Mouse (Mus musculus) CH12.LX (cell line): ENCODE measurements around the gene Naa80. TPM values are rescaled to one million over a fixed set of nuclear protein-coding genes. Genes with fewer than 3 reads are reported as not detected.
A peak's percentile ranks its signal among the peaks of the same experiment; 100 is the strongest.

Experiments used
- DNase-seq: peaks from one replicate; pipeline ENCODE4 v3.0.0-alpha.2; 2013; ENCODE audit errors: extremely low read depth
- H3K27ac ChIP-seq: 2 replicates; pipeline ENCODE4 v1.5.1; 2012; ENCODE audit warnings: low read depth, mild to moderate bottlenecking, control low read depth, moderate library complexity; ENCODE audit not compliant: insufficient read depth
- H3K27me3 ChIP-seq: replicated peaks from 2 replicates; pipeline ENCODE3; 2012; ENCODE audit warnings: inconsistent platforms
- H3K36me3 ChIP-seq, 2 experiments: replicated peaks in 1 of 2; 2 replicates each; pipeline versions ENCODE3 to v1.6.1; 2012; ENCODE audit warnings: inconsistent platforms in 1 of 2, low read length in 1 of 2, mild to moderate bottlenecking in 1 of 2, mixed read lengths in 1 of 2, moderate library complexity in 1 of 2; ENCODE audit not compliant: control insufficient read depth in 1 of 2, insufficient read depth in 1 of 2
- H3K4me1 ChIP-seq, 2 experiments: 2 replicates each; pipeline ENCODE4 v1.6.1; 2012; ENCODE audit warnings: inconsistent platforms in 1 of 2, moderate library complexity in 1 of 2; ENCODE audit not compliant: insufficient read depth in 2 of 2, control insufficient read depth in 1 of 2
- H3K4me2 ChIP-seq: 2 replicates; pipeline ENCODE4 v1.6.1; 2012; ENCODE audit warnings: low read depth, mild to moderate bottlenecking, control low read depth; ENCODE audit not compliant: poor library complexity, insufficient read depth, severe bottlenecking
- H3K4me3 ChIP-seq, 3 experiments: fragments of 150-350 bp in 1 of 3; sonication (generic) in 1 of 3; replicated peaks in 1 of 3; 2 replicates each; pipeline versions ENCODE3 to v1.5.1; 2011 to 2012; ENCODE audit warnings: low read depth in 2 of 3, low read length in 2 of 3, mild to moderate bottlenecking in 2 of 3, moderate library complexity in 2 of 3, control low read depth in 1 of 3, improper control_type of control experiment in 1 of 3, inconsistent platforms in 1 of 3, mixed read lengths in 1 of 3; ENCODE audit not compliant: poor library complexity in 1 of 3
- H3K79me2 ChIP-seq: replicated peaks from 2 replicates; pipeline ENCODE4 v1.6.1; 2012; ENCODE audit warnings: mild to moderate bottlenecking, moderate library complexity; ENCODE audit not compliant: control insufficient read depth, poor library complexity, insufficient read depth, severe bottlenecking; ENCODE audit errors: extremely low read depth
- H3K9ac ChIP-seq: 2 replicates; pipeline ENCODE4 v1.6.1; 2012; ENCODE audit warnings: low read depth, mild to moderate bottlenecking, control low read depth, moderate library complexity; ENCODE audit not compliant: insufficient read depth
- H3K9me3 ChIP-seq: replicated peaks from 2 replicates; pipeline ENCODE3; 2012; ENCODE audit warnings: low read length, inconsistent platforms, mixed read lengths
- BHLHE40 ChIP-seq: IDR thresholded peaks from 2 replicates; pipeline ENCODE4 v1.6.1; 2011; ENCODE audit warnings: mild to moderate bottlenecking, low read depth, low read length, improper control_type of control experiment
- CHD1 ChIP-seq: IDR thresholded peaks from 2 replicates; pipeline ENCODE4 v1.6.1; 2012; ENCODE audit warnings: low read depth, low read length, improper control_type of control experiment, inconsistent platforms
- CTCF ChIP-seq, 2 experiments: IDR thresholded peaks in 1 of 2; conservative IDR thresholded peaks in 1 of 2; 2 replicates each; pipeline ENCODE4 v1.5.1; 2011 to 2012; ENCODE audit warnings: low read depth in 2 of 2, low read length in 2 of 2, improper control_type of control experiment in 1 of 2, inconsistent platforms in 1 of 2, mild to moderate bottlenecking in 1 of 2, moderate library complexity in 1 of 2
- E2F4 ChIP-seq: IDR thresholded peaks from 2 replicates; pipeline ENCODE4 v1.6.1; 2011; ENCODE audit warnings: low read depth, low read length, improper control_type of control experiment; ENCODE audit not compliant: insufficient replicate concordance
- ELF1 ChIP-seq: IDR thresholded peaks from 2 replicates; pipeline ENCODE4 v1.6.1; 2014; ENCODE audit warnings: low read depth, mild to moderate bottlenecking, inconsistent platforms, low read length, improper control_type of control experiment
- EP300 ChIP-seq: IDR thresholded peaks from 2 replicates; pipeline ENCODE4 v1.6.1; 2011; ENCODE audit warnings: low read length, improper control_type of control experiment
- ETS1 ChIP-seq: conservative IDR thresholded peaks from 2 replicates; pipeline ENCODE4 v1.6.1; 2012; ENCODE audit warnings: low read depth, mild to moderate bottlenecking, inconsistent platforms, low read length, improper control_type of control experiment, moderate library complexity
- GABPA ChIP-seq: IDR thresholded peaks from 2 replicates; pipeline ENCODE4 v1.6.1; 2012; ENCODE audit warnings: low read depth, low read length, improper control_type of control experiment, inconsistent platforms; ENCODE audit not compliant: insufficient replicate concordance
- HCFC1 ChIP-seq: IDR thresholded peaks from 2 replicates; pipeline ENCODE4 v1.6.1; 2012; ENCODE audit warnings: low read depth, mild to moderate bottlenecking, inconsistent platforms, low read length, improper control_type of control experiment
- IRF4 ChIP-seq: IDR thresholded peaks from 2 replicates; pipeline ENCODE4 v1.6.1; 2014; ENCODE audit warnings: low read depth, mild to moderate bottlenecking, inconsistent platforms, low read length, improper control_type of control experiment
- JUN ChIP-seq: IDR thresholded peaks from 2 replicates; pipeline ENCODE4 v1.6.1; 2011; ENCODE audit warnings: low read depth, mild to moderate bottlenecking, low read length, improper control_type of control experiment, moderate library complexity; ENCODE audit not compliant: insufficient read depth
- JUND ChIP-seq: conservative IDR thresholded peaks from 2 replicates; pipeline ENCODE4 v1.6.1; 2011; ENCODE audit warnings: low read depth, low read length, improper control_type of control experiment
- KAT2A ChIP-seq: IDR thresholded peaks from 2 replicates; pipeline ENCODE4 v1.6.1; 2012; ENCODE audit warnings: low read length, improper control_type of control experiment, inconsistent platforms; ENCODE audit not compliant: insufficient replicate concordance
- MAFK ChIP-seq: IDR thresholded peaks from 2 replicates; pipeline ENCODE4 v1.6.1; 2011; ENCODE audit warnings: low read length, improper control_type of control experiment; ENCODE audit not compliant: insufficient replicate concordance
- MAX ChIP-seq: IDR thresholded peaks from 2 replicates; pipeline ENCODE4 v1.6.1; 2011; ENCODE audit warnings: low read length, improper control_type of control experiment
- MAZ ChIP-seq: IDR thresholded peaks from 2 replicates; pipeline ENCODE4 v1.6.1; 2012; ENCODE audit warnings: low read depth, mild to moderate bottlenecking, inconsistent platforms, low read length, improper control_type of control experiment, moderate library complexity
- MEF2A ChIP-seq: IDR thresholded peaks from 2 replicates; pipeline ENCODE4 v1.6.1; 2014; ENCODE audit warnings: low read depth, mild to moderate bottlenecking, inconsistent platforms, low read length, improper control_type of control experiment, borderline replicate concordance
- MXI1 ChIP-seq: IDR thresholded peaks from 2 replicates; pipeline ENCODE4 v1.6.1; 2011; ENCODE audit warnings: mild to moderate bottlenecking, low read depth, low read length, improper control_type of control experiment
- MYC ChIP-seq: IDR thresholded peaks from 2 replicates; pipeline ENCODE4 v1.6.1; 2011; ENCODE audit warnings: low read depth, mild to moderate bottlenecking, improper control_type of control experiment, low read length
- NELFE ChIP-seq: IDR thresholded peaks from 2 replicates; pipeline ENCODE4 v1.6.1; 2011; ENCODE audit warnings: low read depth, low read length, improper control_type of control experiment
- NRF1 ChIP-seq: IDR thresholded peaks from 2 replicates; pipeline ENCODE4 v1.6.1; 2014; ENCODE audit warnings: low read depth, mild to moderate bottlenecking, inconsistent platforms, low read length, improper control_type of control experiment, moderate library complexity
- PAX5 ChIP-seq: IDR thresholded peaks from 2 replicates; pipeline ENCODE4 v1.6.1; 2012; ENCODE audit warnings: low read length, inconsistent platforms, mixed read lengths
- POLR2A ChIP-seq: IDR thresholded peaks from 2 replicates; pipeline ENCODE4 v1.6.1; 2011; ENCODE audit warnings: low read depth, mild to moderate bottlenecking, improper control_type of control experiment, low read length
- POLR2AphosphoS2 ChIP-seq: IDR thresholded peaks from 2 replicates; pipeline ENCODE4 v1.6.1; 2011; ENCODE audit warnings: low read depth, low read length, improper control_type of control experiment
- RAD21 ChIP-seq: IDR thresholded peaks from 2 replicates; pipeline ENCODE4 v1.6.1; 2011; ENCODE audit warnings: low read depth, mild to moderate bottlenecking, low read length, improper control_type of control experiment, moderate library complexity
- RCOR1 ChIP-seq: conservative IDR thresholded peaks from 2 replicates; pipeline ENCODE4 v1.6.1; 2012; ENCODE audit warnings: low read depth, mild to moderate bottlenecking, inconsistent platforms, low read length, improper control_type of control experiment
- SIN3A ChIP-seq: IDR thresholded peaks from 2 replicates; pipeline ENCODE4 v1.6.1; 2012; ENCODE audit warnings: low read length, improper control_type of control experiment, inconsistent platforms
- SMC3 ChIP-seq: IDR thresholded peaks from 2 replicates; pipeline ENCODE4 v1.6.1; 2011; ENCODE audit warnings: low read depth, low read length, improper control_type of control experiment
- TBP ChIP-seq: conservative IDR thresholded peaks from 2 replicates; pipeline ENCODE4 v1.6.1; 2011; ENCODE audit warnings: low read depth, low read length, improper control_type of control experiment
- TCF12 ChIP-seq: IDR thresholded peaks from 2 replicates; pipeline ENCODE4 v1.6.1; 2014; ENCODE audit warnings: low read depth, mild to moderate bottlenecking, inconsistent platforms, low read length, improper control_type of control experiment
- UBTF ChIP-seq: IDR thresholded peaks from 2 replicates; pipeline ENCODE4 v1.6.1; 2012; ENCODE audit warnings: low read depth, mild to moderate bottlenecking, inconsistent platforms, low read length, improper control_type of control experiment, moderate library complexity
- USF1 ChIP-seq: IDR thresholded peaks from 2 replicates; pipeline ENCODE4 v1.6.1; 2014; ENCODE audit warnings: low read depth, mild to moderate bottlenecking, inconsistent platforms, low read length, improper control_type of control experiment
- USF2 ChIP-seq: conservative IDR thresholded peaks from 2 replicates; pipeline ENCODE4 v1.6.1; 2011; ENCODE audit warnings: low read depth, low read length, improper control_type of control experiment
- ZC3H11A ChIP-seq: IDR thresholded peaks from 2 replicates; pipeline ENCODE4 v1.6.1; 2012; ENCODE audit warnings: low read depth, mild to moderate bottlenecking, inconsistent platforms, low read length, improper control_type of control experiment
- ZKSCAN1 ChIP-seq: IDR thresholded peaks from 2 replicates; pipeline ENCODE4 v1.6.1; 2012; ENCODE audit warnings: low read depth, inconsistent platforms, low read length, improper control_type of control experiment, borderline replicate concordance
- ZMIZ1 ChIP-seq: IDR thresholded peaks from 2 replicates; pipeline ENCODE4 v1.6.1; 2012; ENCODE audit warnings: low read depth, mild to moderate bottlenecking, inconsistent platforms, low read length, improper control_type of control experiment
- ZNF384 ChIP-seq: IDR thresholded peaks from 2 replicates; pipeline ENCODE4 v1.6.1; 2012; ENCODE audit warnings: low read depth, low read length, improper control_type of control experiment, inconsistent platforms
- dilution Hi-C: fragments of 300-500 bp; cut with MboI; formaldehyde crosslinking; loops from 2 replicates; pipeline ENCODE4 v1.14.3; 2020; ENCODE audit warnings: low sequenced_read_pairs; ENCODE audit not compliant: extremely low pct_unique_long_range_greater_than_20kb, extremely low pct_ligation_motif_present
- in situ Hi-C: fragments of 300-500 bp; cut with MboI; formaldehyde crosslinking; loops from 3 replicates; pipeline ENCODE4 v1.14.3; 2019; ENCODE audit warnings: low sequenced_read_pairs, low pct_ligation_motif_present, low pct_unique_long_range_greater_than_20kb, mixed read lengths
- polyA plus RNA-seq: library from polyadenylated mRNA; unstranded; fragments of >175 nt; gene quantifications from 2 replicates; pipeline ENCODE4 v1.2.1, GENCODE M21; 2012; ENCODE audit warnings: low read depth; ENCODE audit not compliant: insufficient read length
- total RNA-seq, 2 experiments: library from RNA; depleted of rRNA; stranded (reverse); fragments of 300-350 nt in 1 of 2; fragments of >200 nt in 1 of 2; gene quantifications; 2 replicates each; pipeline ENCODE4 v1.2.3; 2012 to 2014

Gene Naa80
- total and polyA plus RNA-seq, 3 experiments = 1.7 to 9.3 (median 4.8) TPM

GRCm38 (mm10) chr9:107545602-107546001 is 33.1 kb upstream of the Naa80 start (continued):
- no peak for TF ChIP-seq KAT2A
- TF ChIP-seq TBP = no peak
- no peak for TF ChIP-seq GABPA
- peak; percentile 28; the same call in 1 of the 2 replicates for TF ChIP-seq TCF12
- TF ChIP-seq BHLHE40 = no peak
- TF ChIP-seq JUN = no peak
- TF ChIP-seq E2F4 = no peak

GRCm38 (mm10) chr9:107547026-107547425 is 31.7 kb upstream of the Naa80 start, which contains the start of gene Zmynd10:
Zmynd10 (plus strand) TSS chr9:107547298.
- peak; percentile 96 for DNase-seq
- H3K4me1 ChIP-seq = peaks cover 3 to 42% of the 10 kb centered on the region in 2 experiments; a peak in 3 of 4 replicates
- TF ChIP-seq SIN3A = peak; percentile 99
- TF ChIP-seq ELF1 = peak; percentile 26; the same call in 1 of the 2 replicates
- peak; percentile 79 for TF ChIP-seq MXI1
- no peak for TF ChIP-seq RAD21
- no peak for TF ChIP-seq USF1
- no peak for TF ChIP-seq TBP
- no peak for TF ChIP-seq POLR2A
- no peak for TF ChIP-seq USF2
- no peak for TF ChIP-seq NELFE
- no peak for TF ChIP-seq POLR2AphosphoS2
- TF ChIP-seq GABPA = no peak
- no peak for TF ChIP-seq EP300
- TF ChIP-seq MEF2A = no peak; the same call in 1 of the 2 replicates
- TF ChIP-seq BHLHE40 = peak; percentile 35; the same call in 1 of the 2 replicates
- TF ChIP-seq ZKSCAN1 = no peak
- peak; percentile 36 for TF ChIP-seq MAX
- TF ChIP-seq ZNF384 = no peak
- peak; percentile 71 for TF ChIP-seq TCF12
- no peak for TF ChIP-seq UBTF
- peak; percentile 87 for TF ChIP-seq ETS1
- TF ChIP-seq MYC = peak; percentile 49; the same call in 1 of the 2 replicates
- no peak for TF ChIP-seq MAFK
- TF ChIP-seq PAX5 = no peak
- no peak for TF ChIP-seq CHD1
- TF ChIP-seq CTCF (conservative IDR thresholded peaks at IDR 0.05 in 1 of 2, IDR thresholded peaks at IDR 0.05 in 1 of 2; ENCODE audit: low read depth in 2 of 2, low read length in 2 of 2) = no peak
- TF ChIP-seq HCFC1 = peak; percentile 19; the same call in 1 of the 2 replicates
- TF ChIP-seq SMC3 = no peak
- no peak for TF ChIP-seq ZMIZ1
- no peak for TF ChIP-seq KAT2A
- TF ChIP-seq NRF1 = peak; percentile 81
- TF ChIP-seq E2F4 = no peak
- no peak for TF ChIP-seq RCOR1
- no peak for TF ChIP-seq MAZ
- no peak for TF ChIP-seq IRF4
- TF ChIP-seq JUND = no peak
- no peak for TF ChIP-seq ZC3H11A
- dilution Hi-C loops = no loop called here
- in situ Hi-C loops = no loop called here
- no peak within 1 kb of the TSS for H3K27ac ChIP-seq
- no peaks in the 10 kb centered on the region for H3K27me3 ChIP-seq
- no peaks in the 10 kb centered on the region for H3K79me2 ChIP-seq
- no peak within 1 kb of the TSS for H3K9ac ChIP-seq
- no peak within 1 kb of the TSS for H3K4me3 ChIP-seq
- H3K4me2 ChIP-seq = peak within 1 kb of the TSS; percentile 38
- H3K36me3 ChIP-seq = peaks cover 23 to 36% of the 10 kb centered on the region in 2 experiments
- H3K9me3 ChIP-seq = no peaks in the 10 kb centered on the region
